10 mouse cellular contexts compared by ENCODE assay signal in genomic region chr14:40818051-40818450, GRCm38 (mm10).
A peak's percentile ranks its signal among the peaks of the same experiment; 100 is the strongest.
DNase-seq lines count a peak whose midpoint lies in the region; ATAC-seq and TF ChIP-seq lines count a peak whose summit lies in the region.
"Had no signal": no experiment of that assay in that cellular context is flagged by ENCODE, and none has a peak within 500 bp of the region (broad histone marks: within the 10 kb centered on the region; RNA-seq: fewer than 3 reads in every experiment).

No protein-coding gene starts in this region.

- no peak overlapping the region for H3K9ac ChIP-seq in heart, postnatal 0 days (replicated peaks; ENCODE audit: low read depth, low read length)
- H3K9ac ChIP-seq in liver, embryonic 12.5 days: no peak overlapping the region
- H3K9ac ChIP-seq: intestine, embryonic 15.5 days had no signal

- no peak for TF ChIP-seq CTCF in heart, postnatal 0 days (IDR thresholded peaks at IDR 0.05; ENCODE audit: low read depth)

- no peaks in the 10 kb centered on the region for H3K36me3 ChIP-seq in heart, postnatal 0 days (replicated peaks; ENCODE audit: control insufficient read depth, insufficient read depth, low read length)
- H3K36me3 ChIP-seq in liver, embryonic 12.5 days: no peaks in the 10 kb centered on the region
- H3K36me3 ChIP-seq: intestine, embryonic 15.5 days had no signal

- H3K27me3 ChIP-seq in heart, postnatal 0 days (ENCODE audit: control insufficient read depth, insufficient read depth, low read length): no peaks in the 10 kb centered on the region
- no peaks in the 10 kb centered on the region for H3K27me3 ChIP-seq in liver, embryonic 12.5 days (replicated peaks)
- H3K27me3 ChIP-seq: intestine, embryonic 15.5 days had no signal

- H3K4me3 ChIP-seq in heart, postnatal 0 days (ENCODE audit: low read depth, low read length): no peak overlapping the region
- H3K4me3 ChIP-seq in liver, embryonic 12.5 days: no peak overlapping the region
- H3K4me3 ChIP-seq: intestine, embryonic 15.5 days had no signal

- peak; percentile 73; the same call in 1 of the 2 replicates for TF ChIP-seq EP300 in heart, postnatal 0 days (IDR thresholded peaks at IDR 0.05; ENCODE audit: low read depth)

- no peak overlapping the region for H3K4me2 ChIP-seq in heart, postnatal 0 days (ENCODE audit: low read depth, low read length)
- no peak overlapping the region for H3K4me2 ChIP-seq in liver, embryonic 12.5 days
- H3K4me2 ChIP-seq: intestine, embryonic 15.5 days had no signal

- peak; percentile 43 for DNase-seq in ovary, adult 18-20 months (ENCODE audit: low spot score)
- no peak for DNase-seq in ovary, postnatal 10 days (ENCODE audit: low spot score)
- DNase-seq in heart, postnatal 0 days (ENCODE audit: low spot score): peak; percentile 73
- peak; percentile 54 for DNase-seq in ovary, postnatal 36 days (ENCODE audit: low spot score)
- no peak for DNase-seq in left cerebral cortex, postnatal 36 days (ENCODE audit: low spot score in 2 of 2)
- no peak for DNase-seq in urinary bladder, postnatal 14 days (ENCODE audit: low spot score)
- DNase-seq: right cerebral cortex, adult 18-20 months had no signal

- intact Hi-C loops in left cerebral cortex, postnatal 36 days (cut with DNase I): no loop called here

- H3K4me1 ChIP-seq in heart, postnatal 0 days (ENCODE audit: control insufficient read depth, insufficient read depth): no peaks in the 10 kb centered on the region
- H3K4me1 ChIP-seq in liver, embryonic 12.5 days: no peaks in the 10 kb centered on the region
- H3K4me1 ChIP-seq: intestine, embryonic 15.5 days had no signal

- ATAC-seq in heart, postnatal 0 days (ENCODE audit: insufficient read depth, low read depth): peak; percentile 80
- peak; percentile 46; the same call in 1 of the 2 replicates for ATAC-seq in liver, embryonic 12.5 days
- ATAC-seq in erythroid progenitor cell, adult 5-6 weeks (replicated peaks; ENCODE audit: low FRiP score, poor library complexity, severe bottlenecking): no peak
- ATAC-seq: intestine, embryonic 15.5 days had no signal

- H3K9me3 ChIP-seq in heart, postnatal 0 days (replicated peaks; ENCODE audit: control insufficient read depth, low read length): no peaks in the 10 kb centered on the region
- H3K9me3 ChIP-seq in liver, embryonic 12.5 days (replicated peaks): no peaks in the 10 kb centered on the region
- H3K9me3 ChIP-seq: intestine, embryonic 15.5 days had no signal

- H3K27ac ChIP-seq in heart, postnatal 0 days (ENCODE audit: low read depth): 0 out of 2 replicates have a peak overlapping the region, but pooled peaks have one; percentile 30
- H3K27ac ChIP-seq in liver, embryonic 12.5 days: no peak overlapping the region
- H3K27ac ChIP-seq: intestine, embryonic 15.5 days had no signal

- WGBS in heart, postnatal 0 days: 66% methylated on average over 2 of the region's 2 CpGs
- 60% methylated on average over 2 of the region's 2 CpGs for WGBS in liver, embryonic 12.5 days (ENCODE audit: insufficient replicate concordance)

Comparison
In these comparisons a context has a peak if more than half of its experiments do, and no peak if none do; other contexts are left out.
1. DNase-seq: peak in ovary, adult 18-20 months (single experiment), heart, postnatal 0 days (single experiment) and ovary, postnatal 36 days (single experiment); none in ovary, postnatal 10 days (single experiment), left cerebral cortex, postnatal 36 days (0 of 2) and urinary bladder, postnatal 14 days (single experiment).